In genomic region chr12:102128791-102129507, GRCm38 (mm10) we compare ENCODE assay signal across 8 mouse cellular contexts. TPM values are rescaled to one million over a fixed set of nuclear protein-coding genes. Genes with fewer than 3 reads are reported as not detected.
DNase-seq lines count a peak whose midpoint lies in the region; ATAC-seq lines count a peak whose summit lies in the region.

No protein-coding gene starts in this region.

- H3K27me3 ChIP-seq in intestine, embryonic 15.5 days (replicated peaks) = peaks cover 48% of the 10 kb centered on the region
- H3K27me3 ChIP-seq in megakaryocyte, embryonic 14.5 days (replicated peaks) = peaks cover 78% of the 10 kb centered on the region

- peak overlapping the region; percentile 90 for H3K4me2 ChIP-seq in intestine, embryonic 15.5 days (replicated peaks)

- H3K36me3 ChIP-seq in intestine, embryonic 15.5 days = no peaks in the 10 kb centered on the region
- H3K36me3 ChIP-seq in megakaryocyte, embryonic 14.5 days (replicated peaks; ENCODE audit: low read length) = no peaks in the 10 kb centered on the region

- no peak overlapping the region for H3K27ac ChIP-seq in intestine, embryonic 15.5 days

- H3K4me1 ChIP-seq in intestine, embryonic 15.5 days (replicated peaks) = peaks cover 13% of the 10 kb centered on the region
- H3K4me1 ChIP-seq in megakaryocyte, embryonic 14.5 days = peaks cover 29% of the 10 kb centered on the region

- H3K9me3 ChIP-seq in intestine, embryonic 15.5 days = no peaks in the 10 kb centered on the region
- H3K9me3 ChIP-seq in megakaryocyte, embryonic 14.5 days = 0 out of 2 replicates have a peak, but pooled peaks cover 6% of the 10 kb centered on the region

- DNase-seq in adrenal gland, postnatal 14 days = peak; percentile 65
- DNase-seq in embryo, embryonic 10 days (ENCODE audit: low spot score) = peak; percentile 67
- peak; percentile 44 for DNase-seq in gastrocnemius, postnatal 14 days
- DNase-seq in left cerebral cortex, postnatal 25 days (ENCODE audit: low spot score in 2 of 2) = peak; percentile 87 to 88
- DNase-seq in right cerebral cortex, postnatal 4 days = peak; percentile 63
- DNase-seq in spleen, adult 12 weeks (ENCODE audit: low spot score) = no peak

- ATAC-seq in intestine, embryonic 15.5 days = peak; percentile 85

- H3K9ac ChIP-seq in intestine, embryonic 15.5 days = peak overlapping the region; percentile 24

- WGBS in intestine, embryonic 15.5 days = under 1% methylated on average over 71 of the region's 73 CpGs

- peak overlapping the region; percentile 41 for H3K4me3 ChIP-seq in intestine, embryonic 15.5 days (replicated peaks)
- peak overlapping the region; percentile 91 for H3K4me3 ChIP-seq in megakaryocyte, embryonic 14.5 days (replicated peaks)

- intact Hi-C loops in gastrocnemius, postnatal 14 days (cut with DNase I; ENCODE audit: low total_unique reads) = no loop called here
- intact Hi-C loops in left cerebral cortex, postnatal 25 days (cut with DNase I) = loop anchor here (5.0 kb wide), 3 partner anchors 72 to 127 kb away; no protein-coding TSS in a partner anchor

RNA-seq across cellular contexts. Expression of gene Slc24a4, which starts 0.4 kb away (rescaled TPM):
- 0.60 and 0.85 TPM in 2 replicates for total RNA-seq in adrenal gland, postnatal 14 days (2021)
- total RNA-seq in gastrocnemius, postnatal 14 days (2021) = under 1 TPM; 0.09 to 0.23 TPM
- 0.93 and 1.1 TPM in 2 replicates for polyA plus RNA-seq in intestine, embryonic 15.5 days (2015; fragmentation: Nextera tagmentation; extraction: Ambion mirVana)
- total RNA-seq in left cerebral cortex, postnatal 25 days (2021) = 10 to 100 TPM; 37.4 to 44.6 TPM
- 0.04 TPM in 1 of 2 replicates, not detected in the other for polyA plus RNA-seq in megakaryocyte, embryonic 14.5 days (2012; ENCODE audit: insufficient read depth, low replicate concordance)

Comparison
In these comparisons a context has a peak if more than half of its experiments do, and no peak if none do; other contexts are left out.
1. RNA of gene Slc24a4, which starts 0.4 kb away (total RNA-seq): 37.4 to 44.6 TPM in left cerebral cortex, postnatal 25 days; 0.60 to 0.85 TPM in adrenal gland, postnatal 14 days and 0.09 to 0.23 TPM in gastrocnemius, postnatal 14 days; every median in the first group is over 10 times any median in the second.